In the genomic region with DNA sequence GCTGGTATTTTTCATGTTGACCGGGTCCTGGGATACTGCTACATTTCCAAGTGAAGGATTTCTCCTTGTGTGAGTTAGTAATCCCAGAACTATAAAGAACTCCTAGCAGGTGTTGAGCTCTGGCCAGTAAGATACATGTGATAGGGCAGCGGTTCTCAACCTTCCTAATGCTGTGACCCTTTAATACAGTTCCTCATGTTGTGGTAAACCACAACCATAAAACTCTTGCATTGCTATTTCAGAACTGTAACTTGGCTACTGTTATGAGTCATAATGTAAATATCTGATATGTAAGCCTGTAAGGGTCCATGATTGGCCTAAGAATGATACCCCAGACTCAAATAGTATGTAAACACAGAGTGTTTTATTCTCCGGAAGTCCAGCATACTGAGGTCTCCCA, we compare ENCODE assay signal across 21 mouse cellular contexts.
"Had no signal": no experiment of that assay in that cellular context is flagged by ENCODE, and none has a peak within 500 bp of the region (broad histone marks: within the 10 kb centered on the region; RNA-seq: fewer than 3 reads in every experiment).

No protein-coding gene starts in this region.

- H3K9ac ChIP-seq: limb, embryonic 12.5 days; limb, embryonic 15.5 days; liver, embryonic 14.5 days; liver, postnatal 0 days; lung, embryonic 14.5 days; neural tube, embryonic 12.5 days; neural tube, embryonic 15.5 days had no signal

- H3K4me2 ChIP-seq: limb, embryonic 12.5 days; limb, embryonic 15.5 days; liver, embryonic 11.5 days; lung, embryonic 14.5 days; midbrain, embryonic 11.5 days; neural tube, embryonic 12.5 days; neural tube, embryonic 15.5 days had no signal

- H3K4me1 ChIP-seq: neural tube, embryonic 12.5 days had no signal

- H3K4me3 ChIP-seq: limb, embryonic 12.5 days; limb, embryonic 15.5 days; neural tube, embryonic 12.5 days; neural tube, embryonic 15.5 days had no signal

- ATAC-seq: liver, postnatal 0 days; lung, postnatal 0 days had no signal

- H3K9me3 ChIP-seq: limb, embryonic 12.5 days; limb, embryonic 15.5 days; neural tube, embryonic 12.5 days; neural tube, embryonic 15.5 days had no signal

- H3K27me3 ChIP-seq: limb, embryonic 12.5 days; limb, embryonic 15.5 days; neural tube, embryonic 12.5 days; neural tube, embryonic 15.5 days had no signal

- DNase-seq: kidney, adult 9 months; kidney, postnatal 14 days; kidney, postnatal 4 days; left cerebral cortex, postnatal 4 days; liver, postnatal 0 days; lung, embryonic 14.5 days; midbrain, embryonic 14.5 days; right cerebral cortex, adult 18-20 months; right cerebral cortex, postnatal 14 days; right cerebral cortex, postnatal 4 days; thymus, postnatal 25 days had no signal

- H3K36me3 ChIP-seq: limb, embryonic 12.5 days; limb, embryonic 15.5 days; neural tube, embryonic 12.5 days; neural tube, embryonic 15.5 days had no signal

- H3K27ac ChIP-seq: limb, embryonic 12.5 days; limb, embryonic 15.5 days; liver, embryonic 14.5 days; macrophage; neural tube, embryonic 12.5 days; neural tube, embryonic 15.5 days; stomach, postnatal 0 days had no signal
